Mouse (Mus musculus): Measurements from ENCODE around the gene Rhbdf1.

DNA sequence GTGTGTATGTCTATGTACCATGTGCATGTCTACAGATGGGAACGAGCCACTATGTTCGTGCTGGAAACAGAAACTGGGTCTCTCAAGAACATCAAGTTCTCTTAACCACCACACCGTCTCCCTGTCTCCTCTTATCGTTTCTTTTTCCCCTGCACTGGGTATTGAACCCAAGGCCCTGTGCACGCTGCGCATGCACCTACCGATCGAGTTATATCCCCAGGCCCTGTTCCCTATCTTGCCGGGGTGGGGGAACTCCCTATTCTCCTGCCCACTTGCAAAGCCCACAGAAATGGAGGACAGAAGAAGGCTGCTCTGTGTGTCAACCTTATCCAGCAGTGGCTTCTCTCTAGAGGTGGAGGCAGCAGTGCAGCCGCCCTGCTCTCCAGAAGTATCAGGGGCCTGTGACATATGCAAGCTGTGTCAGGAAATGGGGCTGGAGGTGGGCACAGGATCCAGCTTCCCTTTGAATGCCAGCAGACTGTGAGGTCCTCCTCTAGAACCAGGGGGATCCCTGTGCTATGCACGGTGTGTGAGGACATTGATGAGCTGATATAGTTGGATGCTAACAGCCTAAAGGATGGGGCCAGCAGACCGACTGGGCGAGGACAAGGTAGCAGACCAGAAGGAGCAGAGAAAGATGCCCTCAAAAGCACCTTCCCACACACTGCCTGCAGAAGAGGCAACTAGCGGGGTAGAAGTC, 23.7 kb downstream of the Rhbdf1 start:
- no peak for TF ChIP-seq CTCF (IDR thresholded peaks at IDR 0.05; ENCODE audit: borderline replicate concordance, insufficient read depth, low read length)
- TF ChIP-seq POLR2A (IDR thresholded peaks at IDR 0.05; ENCODE audit: low read depth, low read length), result no peak

All from embryonic fibroblast, embryonic 13.5 days (primary cell).